Mouse (Mus musculus) embryo, embryonic 10 days (tissue): ENCODE results near the gene Nup98.

Experiments
- DNase-seq: peaks from one replicate; pipeline ENCODE4 v3.0.0-alpha.2; 2015; ENCODE audit warnings: low spot score

The Nup98 gene

GRCm38 (mm10) chr7:102209756-102210721 is at the start of gene Nup98, which contains the start of gene Pgap2:
Gene Nup98, minus strand, starts transcription at chr7:102210176.
Gene Pgap2, plus strand, starts transcription at chr7:102210208.
- DNase-seq = peak; percentile 100

- no peak for DNase-seq
These were observed 48.8 kb upstream of the Nup98 start for GRCm38 (mm10) chr7:102258753-102259152.

- peak; percentile 79 for DNase-seq
These were observed 48.2 kb upstream of the Nup98 start for GRCm38 (mm10) chr7:102258189-102258588.

- DNase-seq = no peak
These were observed 46.7 kb upstream of the Nup98 start for GRCm38 (mm10) chr7:102256636-102257035.

- no peak for DNase-seq
These were observed 46.0 kb upstream of the Nup98 start, which contains the start of gene Rhog for GRCm38 (mm10) chr7:102255954-102256353. Gene Rhog, minus strand, starts transcription at chr7:102256054.

GRCm38 (mm10) chr7:102253631-102254030 is 43.7 kb upstream of the Nup98 start:
- DNase-seq = no peak

GRCm38 (mm10) chr7:102250631-102251214 is 40.7 kb upstream of the Nup98 start:
- DNase-seq = peak; percentile 93

GRCm38 (mm10) chr7:102249896-102250630 is 40.1 kb upstream of the Nup98 start:
- DNase-seq = peak; percentile 74

GRCm38 (mm10) chr7:102249531-102249895 is 39.5 kb upstream of the Nup98 start:
- peak; percentile 60 for DNase-seq

- no peak for DNase-seq
These were observed 38.9 kb upstream of the Nup98 start for GRCm38 (mm10) chr7:102248691-102249404.

- DNase-seq = no peak
These were observed 37.2 kb upstream of the Nup98 start for GRCm38 (mm10) chr7:102246956-102247797.

GRCm38 (mm10) chr7:102246265-102246664 is 36.3 kb upstream of the Nup98 start:
- no peak for DNase-seq

GRCm38 (mm10) chr7:102245775-102246174 is 35.8 kb upstream of the Nup98 start:
- DNase-seq = no peak

GRCm38 (mm10) chr7:102244782-102245535 is 35.0 kb upstream of the Nup98 start:
- DNase-seq = no peak

- DNase-seq = no peak
These were observed 33.9 kb upstream of the Nup98 start for GRCm38 (mm10) chr7:102243870-102244269.

- no peak for DNase-seq
These were observed 32.9 kb upstream of the Nup98 start for GRCm38 (mm10) chr7:102242917-102243316.

- no peak for DNase-seq
These were observed 32.4 kb upstream of the Nup98 start for GRCm38 (mm10) chr7:102242371-102242770.

- DNase-seq = no peak
These were observed 29.6 kb upstream of the Nup98 start for GRCm38 (mm10) chr7:102239591-102239990.

- DNase-seq = no peak
These were observed 28.8 kb upstream of the Nup98 start for GRCm38 (mm10) chr7:102238686-102239286.

- DNase-seq = no peak
These were observed 23.1 kb upstream of the Nup98 start for GRCm38 (mm10) chr7:102233059-102233458.
